Mouse (Mus musculus) common myeloid progenitor, adult 5-6 weeks (primary cell): ENCODE measurements around the gene Ccdc84. TPM values are rescaled to one million over a fixed set of nuclear protein-coding genes. Genes with fewer than 3 reads are reported as not detected.
"Not testable (repeated sequence)": the region's sequence is repeated elsewhere in the genome, so short reads cannot be mapped to it uniquely, and the experiment has no call there.

ENCODE experiments used
- ATAC-seq: replicated peaks from 2 replicates; pipeline ENCODE4 v1.8.0; 2016; ENCODE audit warnings: low read depth, mild to moderate bottlenecking, moderate TSS enrichment, inconsistent platforms; ENCODE audit not compliant: poor library complexity, severe bottlenecking
- total RNA-seq: library from RNA; stranded (forward); fragments of 200-1000, 187-1606 nt; gene quantifications from 2 replicates; pipeline ENCODE4 v1.2.3, GENCODE M21; 2017

Gene Ccdc84
- 18.8 and 35.2 TPM in 2 replicates for total RNA-seq

DNA sequence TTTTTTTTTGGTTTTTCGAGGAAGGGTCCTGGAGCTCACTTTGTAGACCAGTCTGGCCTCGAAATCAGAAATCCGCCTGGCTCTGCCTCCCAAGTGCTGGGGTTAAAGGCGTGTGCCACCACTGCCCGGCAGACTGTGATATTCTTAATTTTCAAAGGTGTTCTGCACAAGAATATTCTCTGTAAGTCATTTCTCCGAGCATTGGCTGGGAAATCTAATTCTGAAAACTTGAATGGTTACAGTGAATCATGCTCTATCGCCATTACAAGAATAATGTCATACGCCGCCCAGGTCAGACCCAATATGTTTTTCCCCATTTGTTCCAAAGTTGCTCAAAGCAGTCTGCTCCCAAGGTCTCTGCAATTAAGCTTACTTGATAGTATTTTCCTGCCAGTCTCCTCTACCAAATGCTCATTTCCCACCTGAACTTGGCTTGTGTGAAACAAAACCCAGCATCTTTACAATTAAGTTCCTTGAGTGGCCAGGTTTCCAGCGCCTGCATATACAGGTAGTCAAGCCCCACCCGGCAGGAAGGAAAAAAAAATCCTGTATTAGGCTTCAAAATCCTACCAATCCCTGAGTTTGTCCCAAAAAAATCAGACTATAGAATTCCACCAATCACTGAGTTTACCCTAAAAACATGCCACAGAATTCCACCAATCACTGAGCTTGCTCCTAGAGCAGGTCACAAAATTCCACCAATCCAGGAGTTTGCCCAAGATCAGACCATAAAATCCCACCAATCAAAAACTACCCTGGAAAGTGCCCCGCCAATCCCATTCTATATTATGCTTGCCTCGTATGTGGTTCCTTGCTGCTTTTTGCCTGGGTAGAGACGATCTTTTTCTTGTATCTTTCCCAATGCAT lies at the start of gene Ccdc84:
Gene Ccdc84 (minus strand): TSS at position 51 of the 867 bp plus-strand sequence.
- ATAC-seq = no peak

GRCm38 (mm10) chr9:44461950-44462349 lies 43.6 kb upstream of the Ccdc84 start:
- ATAC-seq = peak; percentile 83

- ATAC-seq = no peak
These were observed 38.8 kb upstream of the Ccdc84 start for GRCm38 (mm10) chr9:44457035-44457742.

DNA sequence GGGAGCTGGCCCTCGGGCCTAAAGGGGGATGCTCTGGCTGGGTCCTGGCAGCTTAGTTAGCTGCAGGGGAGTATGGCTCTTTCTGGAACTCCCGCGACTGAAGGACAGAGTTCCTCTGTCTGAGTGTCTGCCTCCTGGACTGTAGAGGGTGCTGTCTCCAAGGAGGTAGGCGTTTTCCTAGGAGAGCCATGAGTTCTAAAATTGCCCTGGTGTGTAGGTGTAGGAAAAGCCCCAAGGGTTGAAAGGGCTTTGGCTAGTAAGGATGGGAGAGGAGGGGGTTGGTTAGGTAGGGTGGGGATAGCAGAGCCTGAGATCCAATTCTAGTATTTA lies 36.5 kb upstream of the Ccdc84 start, which contains the start of gene Upk2:
Gene Upk2 (minus strand): TSS at position 86 of the 330 bp plus-strand sequence.
- no peak for ATAC-seq

GRCm38 (mm10) chr9:44454132-44454890 lies 35.9 kb upstream of the Ccdc84 start:
- ATAC-seq = peak; percentile 93

- ATAC-seq = no peak
These were observed 32.0 kb upstream of the Ccdc84 start for GRCm38 (mm10) chr9:44450387-44450786.

DNA sequence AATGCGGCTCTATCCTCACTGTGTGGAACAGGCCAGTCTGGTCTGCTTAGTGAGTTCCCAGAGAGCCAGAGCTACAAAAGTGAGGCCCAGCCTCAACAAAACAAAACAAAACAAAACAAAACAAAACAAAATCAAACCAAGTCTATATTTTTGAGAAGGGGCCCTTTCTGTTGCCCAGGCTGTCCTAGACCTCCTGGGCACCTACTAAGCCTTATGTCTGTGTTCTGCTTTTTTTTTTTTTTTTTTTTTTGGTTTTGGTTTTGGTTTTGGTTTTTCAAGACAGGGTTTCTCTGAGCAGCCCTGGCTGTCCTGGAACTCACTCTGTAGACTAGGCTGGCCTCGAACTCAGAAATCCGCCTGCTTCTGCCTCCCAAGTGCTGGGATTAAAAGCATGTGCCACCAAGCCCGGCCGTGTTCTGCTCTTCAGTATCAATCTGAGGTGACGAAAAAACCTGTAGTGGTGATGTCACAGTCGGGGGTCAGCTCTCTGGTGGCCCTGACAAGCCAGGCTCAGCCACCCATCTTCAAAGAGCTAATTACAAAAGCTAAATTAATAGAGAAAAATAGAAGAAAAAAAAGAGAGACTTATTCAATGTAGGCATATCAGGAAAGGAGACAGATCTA lies 26.1 kb upstream of the Ccdc84 start:
- not testable (repeated sequence) for ATAC-seq

GRCm38 (mm10) chr9:44440961-44441360 lies 22.6 kb upstream of the Ccdc84 start, which contains the start of gene Foxr1:
Gene Foxr1 (minus strand): TSS chr9:44441136.
- ATAC-seq = no peak

GRCm38 (mm10) chr9:44435747-44436146 lies 17.4 kb upstream of the Ccdc84 start:
- peak; percentile 91 for ATAC-seq

- no peak for ATAC-seq
These were observed 14.3 kb upstream of the Ccdc84 start for GRCm38 (mm10) chr9:44432577-44433185.

GRCm38 (mm10) chr9:44423576-44423975 lies 5.2 kb upstream of the Ccdc84 start:
- no peak for ATAC-seq

GRCm38 (mm10) chr9:44420280-44420898 lies 2.0 kb upstream of the Ccdc84 start:
- ATAC-seq = peak; percentile 38

DNA sequence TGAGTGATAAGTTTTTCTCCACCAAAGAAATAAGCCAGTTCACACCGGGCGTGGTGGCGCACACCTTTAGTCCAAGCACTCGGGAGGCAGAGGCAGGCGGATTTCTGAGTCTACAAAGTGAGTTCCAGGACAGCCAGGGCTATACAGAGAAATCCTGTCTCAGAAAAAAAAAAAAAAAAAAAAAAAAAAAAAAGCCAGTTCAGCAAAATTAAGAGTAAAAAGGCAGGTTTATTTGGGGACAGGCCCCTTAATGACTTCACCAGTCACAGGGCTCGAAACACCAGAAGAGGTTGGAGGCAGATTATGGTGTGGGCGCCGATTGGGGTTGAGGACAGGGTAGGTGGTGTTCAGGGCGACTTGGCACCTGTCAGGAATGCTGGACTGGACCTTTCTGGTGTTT lies 1.4 kb upstream of the Ccdc84 start:
- ATAC-seq = not testable (repeated sequence)

GRCm38 (mm10) chr9:44417892-44418363 lies 441 bp downstream of the Ccdc84 start:
- peak; percentile 92 for ATAC-seq

DNA sequence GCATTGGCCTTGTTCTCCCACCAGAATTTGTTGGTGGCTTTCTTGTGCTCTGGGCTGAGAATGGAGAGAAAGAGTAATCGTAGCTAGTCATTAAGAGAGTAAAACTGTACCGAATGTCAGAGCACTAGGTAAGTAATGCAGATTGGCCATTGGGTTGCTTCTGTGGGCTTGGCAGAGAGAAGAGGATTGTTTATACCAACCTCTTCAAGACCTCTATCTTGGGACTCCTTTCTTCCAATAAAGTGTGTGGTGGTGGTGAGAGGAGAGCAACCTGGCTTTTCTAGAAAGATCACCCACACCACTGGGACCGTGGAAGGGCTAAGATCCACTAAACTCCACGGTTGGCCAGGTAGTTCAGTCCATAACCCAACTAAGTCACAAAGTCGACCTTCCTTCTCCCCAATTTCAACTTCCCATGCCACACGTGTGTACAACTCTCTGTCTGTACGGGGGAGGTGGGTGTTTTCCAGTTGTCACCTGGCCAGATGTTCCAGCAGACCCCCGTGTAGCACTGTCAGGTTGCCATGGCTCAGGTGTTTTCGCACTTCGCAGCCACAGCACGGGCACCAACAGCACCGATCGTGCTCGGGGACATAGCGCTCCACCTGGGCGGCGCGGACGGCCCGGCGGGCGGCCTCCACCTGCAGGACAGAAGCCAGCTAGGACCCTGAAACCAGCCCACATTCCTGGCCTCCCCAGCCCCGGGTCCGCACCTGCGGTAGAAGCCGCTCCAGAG lies 1.0 kb downstream of the Ccdc84 start:
- ATAC-seq = no peak

- ATAC-seq = no peak
These were observed 5.6 kb downstream of the Ccdc84 start for GRCm38 (mm10) chr9:44412781-44413180.

- ATAC-seq = 0 out of 2 replicates have a peak, but pooled peaks have one; percentile 12
These were observed 6.1 kb downstream of the Ccdc84 start for GRCm38 (mm10) chr9:44412306-44412705.

DNA sequence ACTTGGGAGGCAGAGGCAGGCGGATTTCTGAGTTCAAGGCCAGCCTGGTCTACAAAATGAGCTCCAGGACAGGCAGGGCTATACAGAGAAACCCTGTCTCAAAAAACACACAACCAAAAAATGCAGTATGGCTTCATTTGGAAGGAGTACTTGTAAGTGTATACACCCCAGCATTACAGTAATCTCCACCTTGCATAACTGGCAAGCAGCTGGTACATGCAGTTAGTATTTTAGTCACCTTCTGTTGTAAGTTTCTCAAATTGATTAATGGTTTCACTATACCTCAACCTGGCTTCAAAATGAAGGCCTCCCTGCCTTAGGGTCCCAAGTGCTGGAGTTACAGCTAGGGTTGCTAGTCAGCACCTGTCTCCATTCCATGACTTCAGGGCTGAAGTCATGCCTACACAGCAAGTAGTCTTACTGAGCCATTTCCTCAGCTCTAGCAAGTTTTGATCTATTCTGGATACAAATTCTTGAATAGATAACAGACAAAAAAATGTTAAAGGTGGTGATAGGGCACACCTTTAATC lies 6.7 kb downstream of the Ccdc84 start:
- no peak for ATAC-seq
